Mouse (Mus musculus): Measurements from ENCODE around the gene Mul1.

GRCm38 (mm10) chr4:138396711-138397110, 37.8 kb upstream of the Mul1 start:
- TF ChIP-seq CTCF (conservative IDR thresholded peaks at IDR 0.05; ENCODE audit: low read length) (no peak), POU5F1 (IDR thresholded peaks at IDR 0.05; ENCODE audit: borderline replicate concordance, low read length) (no peak), NANOG (IDR thresholded peaks at IDR 0.05; ENCODE audit: borderline replicate concordance, low read length) (no peak)

Measured in E14TG2a.4 (cell line).